Mouse (Mus musculus) layer of hippocampus, postnatal 14 days (tissue): Measurements from ENCODE around the gene Eid2. TPM values are rescaled to one million over a fixed set of nuclear protein-coding genes. Genes with fewer than 3 reads are reported as not detected.
A peak's percentile ranks its signal among the peaks of the same experiment; 100 is the strongest.
"Not testable (repeated sequence)": the region's sequence is repeated elsewhere in the genome, so short reads cannot be mapped to it uniquely, and the experiment has no call there.

Experiments used
- DNase-seq, 2 experiments: peaks; one replicate each; pipeline ENCODE4 v3.0.0; 2021 to 2022; ENCODE audit warnings: low spot score in 2 of 2, mixed read lengths in 1 of 2
- long read RNA-seq, 2 experiments: library from polyadenylated mRNA; stranded (forward); transcript quantifications; one replicate each; pipeline ENCODE4 v2.0.0; 2021
- total RNA-seq, 2 experiments: library from RNA; stranded (reverse); gene quantifications; 2 replicates each; pipeline ENCODE4 v1.2.3; 2021

The Eid2 gene
- 10 to 100 TPM; 65.7 to 66.1 TPM for total RNA-seq
- long read RNA-seq, experiment 1, transcript Eid2-201 (1 exons, 1,392 nt): major isoform, 82 of 82 reads
- long read RNA-seq, experiment 1, partial matches to known transcripts: 0 of 82 reads
- long read RNA-seq, experiment 1, other reads (novel, unspliced or antisense): 0 of 82 reads
- long read RNA-seq, experiment 2, transcript Eid2-201 (1 exons, 1,392 nt): major isoform, 116 of 116 reads
- long read RNA-seq, experiment 2, partial matches to known transcripts: 0 of 116 reads
- long read RNA-seq, experiment 2, other reads (novel, unspliced or antisense): 0 of 116 reads

GRCm38 (mm10) chr7:28267129-28268041, at the start of gene Eid2:
Gene Eid2 (plus strand): TSS chr7:28267881.
- peak; percentile 89 to 93 for DNase-seq

DNA sequence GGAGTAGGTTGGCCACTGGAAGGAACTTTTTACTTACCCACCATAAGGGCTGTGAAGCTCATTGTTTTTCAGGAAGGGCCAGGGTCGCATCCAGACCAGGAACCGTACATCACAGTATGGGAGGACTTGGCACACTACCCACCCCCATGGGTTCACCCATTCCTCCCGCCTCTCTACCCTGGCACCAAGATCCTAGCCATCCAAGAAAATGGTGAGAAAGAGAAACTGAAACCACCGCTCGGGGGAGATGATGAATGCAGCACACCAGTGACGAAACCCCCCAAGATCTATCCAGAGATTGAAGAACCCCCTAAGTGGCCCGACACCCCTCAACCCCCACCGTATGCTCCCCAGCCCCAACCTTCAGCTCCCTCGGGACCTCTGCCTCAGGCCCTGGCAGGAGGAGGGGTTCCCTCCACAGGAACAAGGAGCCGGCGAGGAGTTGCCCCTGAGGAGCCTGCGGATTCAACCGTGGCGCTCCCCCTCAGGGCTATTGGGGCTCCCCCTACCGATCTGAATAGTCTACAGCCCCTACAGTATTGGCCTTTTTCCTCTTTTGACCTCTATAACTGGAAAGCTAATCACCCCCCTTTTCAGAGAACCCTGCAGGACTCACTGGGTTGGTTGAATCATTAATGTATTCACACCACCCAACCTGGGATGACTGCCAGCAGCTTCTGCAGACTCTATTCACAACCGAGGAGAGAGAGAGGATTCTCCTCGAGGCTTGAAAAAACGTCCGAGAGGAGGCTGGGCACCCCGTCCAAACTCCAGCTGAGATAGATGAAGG, 48.5 kb upstream of the Eid2 start:
- peak; percentile 41 to 71 for DNase-seq

DNA sequence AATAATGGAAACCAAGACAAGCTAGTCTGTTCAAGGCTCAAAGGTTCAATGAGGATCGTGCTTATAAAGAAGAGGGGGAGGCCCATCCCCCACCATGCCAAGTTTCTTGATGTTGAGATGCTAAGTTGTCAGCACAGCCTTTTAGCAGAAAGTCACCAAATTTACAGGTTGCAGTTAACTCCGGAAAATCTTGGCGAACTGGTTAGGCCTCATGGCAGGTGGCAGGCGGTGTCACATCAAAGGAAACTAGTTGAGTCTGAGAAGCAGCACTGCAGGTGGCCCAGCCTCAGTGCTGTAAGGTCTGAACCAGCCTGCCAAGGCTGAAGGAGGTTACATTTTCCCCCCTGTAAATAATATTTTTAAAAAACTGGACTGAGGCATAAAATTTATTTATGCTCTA, 40.8 kb upstream of the Eid2 start:
- DNase-seq: not testable (repeated sequence)

DNA sequence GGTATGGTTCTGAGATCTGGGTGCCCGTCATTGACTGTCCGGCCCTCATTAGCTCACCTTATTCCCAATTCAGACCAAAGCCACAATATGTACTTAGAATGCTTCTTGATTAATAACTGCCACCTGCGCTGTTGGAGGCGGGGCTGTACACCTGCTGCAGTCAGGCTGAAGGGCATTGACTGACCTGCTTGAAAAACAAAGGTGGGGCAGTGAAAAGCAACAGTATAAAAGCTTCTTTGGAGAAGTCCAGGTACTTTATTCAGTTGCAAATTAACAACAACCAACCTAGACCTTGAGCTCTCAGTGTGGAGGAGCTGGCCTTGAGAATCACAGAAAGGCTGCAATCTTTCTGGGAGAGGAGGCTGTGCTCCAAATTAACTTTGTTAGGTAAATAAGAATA, 40.3 kb upstream of the Eid2 start:
- DNase-seq: not testable (repeated sequence)

GRCm38 (mm10) chr7:28243943-28244342, 23.7 kb upstream of the Eid2 start:
- not testable (repeated sequence) for DNase-seq

DNA sequence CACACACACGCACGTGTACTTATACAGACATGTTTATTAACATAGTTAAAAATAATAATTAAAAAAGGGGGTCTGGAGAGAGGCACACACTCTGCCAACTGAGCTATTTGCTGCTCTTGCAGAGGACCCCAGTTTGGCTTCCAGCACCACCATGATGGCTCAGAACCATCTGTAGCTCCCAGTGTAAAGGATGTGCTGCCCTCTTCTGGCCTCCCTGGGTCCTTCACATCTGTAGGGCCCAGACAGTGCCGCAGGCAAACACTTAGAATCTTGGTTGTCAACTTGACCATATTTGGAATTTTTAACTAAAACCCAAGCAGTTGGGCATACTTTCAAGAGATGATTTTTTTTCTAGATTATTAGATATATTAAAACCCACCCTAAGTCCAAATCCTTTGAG, 18.7 kb upstream of the Eid2 start:
- DNase-seq: no peak

GRCm38 (mm10) chr7:28251976-28252375, 15.7 kb upstream of the Eid2 start:
- no peak for DNase-seq

DNA sequence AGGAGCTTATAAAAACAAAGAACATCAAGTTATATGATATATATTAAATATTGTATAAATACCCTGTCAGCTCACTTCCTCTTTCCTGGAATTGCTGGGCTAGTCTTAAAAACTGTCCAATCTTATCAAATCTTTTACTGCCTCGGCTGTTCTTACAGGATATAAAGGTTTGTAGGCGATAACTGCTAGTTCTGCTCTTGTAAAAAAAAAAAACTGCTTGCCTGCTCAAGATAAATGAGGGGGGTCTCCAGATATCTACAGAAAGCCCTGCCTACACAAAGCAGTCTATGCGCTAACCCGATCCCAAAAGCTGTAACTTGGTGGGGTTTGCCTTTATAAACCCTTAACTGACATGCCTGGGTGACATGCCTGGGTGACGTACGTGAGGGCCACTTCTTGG, 13.1 kb upstream of the Eid2 start:
- DNase-seq: no peak

DNA sequence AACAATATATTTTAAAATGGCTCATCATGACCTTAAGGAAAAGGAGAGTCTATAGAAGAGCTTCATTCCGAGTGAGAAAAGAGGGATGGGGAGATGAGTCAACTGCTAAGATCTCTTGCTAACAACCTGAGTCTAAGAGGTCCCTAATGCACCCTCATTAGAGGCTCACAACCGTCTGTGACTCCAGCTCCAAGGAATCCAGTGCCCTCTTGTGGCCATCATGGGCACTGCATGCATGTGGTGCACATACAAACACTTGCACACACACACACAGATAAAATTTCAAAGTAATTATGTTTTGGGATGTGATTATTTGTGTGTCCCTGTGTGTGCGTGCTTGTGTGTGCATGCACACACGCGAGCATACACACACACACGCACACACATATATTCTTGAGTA, 12.2 kb upstream of the Eid2 start:
- DNase-seq: no peak

- DNase-seq: no peak
These were observed 4.8 kb upstream of the Eid2 start for GRCm38 (mm10) chr7:28262861-28263260.

GRCm38 (mm10) chr7:28263786-28264185, 3.9 kb upstream of the Eid2 start:
- no peak for DNase-seq

DNA sequence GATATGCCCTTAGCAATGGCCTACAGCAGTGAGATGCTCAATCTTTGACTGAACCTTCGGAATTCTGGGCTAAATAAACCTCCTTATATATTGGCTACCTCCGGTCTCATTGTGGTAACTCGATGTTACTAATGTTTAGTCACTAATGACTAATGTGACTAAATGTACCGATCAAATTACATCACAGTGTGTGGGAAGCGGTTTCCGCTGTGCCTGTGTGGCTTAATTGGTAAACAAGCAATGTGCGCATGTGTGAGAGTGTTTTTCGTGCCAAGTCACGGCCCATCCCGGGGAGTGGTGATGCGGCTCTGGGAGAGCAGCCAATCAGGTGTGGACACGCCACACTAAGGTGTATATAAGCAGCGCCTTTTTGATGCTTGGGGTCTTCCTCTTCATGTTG, 2.3 kb upstream of the Eid2 start:
- DNase-seq: no peak

GRCm38 (mm10) chr7:28268042-28268531, 406 bp downstream of the Eid2 start:
- DNase-seq: peak; percentile 44 to 52

GRCm38 (mm10) chr7:28268576-28268975, 895 bp downstream of the Eid2 start:
- no peak for DNase-seq

- no peak for DNase-seq
These were observed 1.7 kb downstream of the Eid2 start for GRCm38 (mm10) chr7:28269355-28269754.

DNA sequence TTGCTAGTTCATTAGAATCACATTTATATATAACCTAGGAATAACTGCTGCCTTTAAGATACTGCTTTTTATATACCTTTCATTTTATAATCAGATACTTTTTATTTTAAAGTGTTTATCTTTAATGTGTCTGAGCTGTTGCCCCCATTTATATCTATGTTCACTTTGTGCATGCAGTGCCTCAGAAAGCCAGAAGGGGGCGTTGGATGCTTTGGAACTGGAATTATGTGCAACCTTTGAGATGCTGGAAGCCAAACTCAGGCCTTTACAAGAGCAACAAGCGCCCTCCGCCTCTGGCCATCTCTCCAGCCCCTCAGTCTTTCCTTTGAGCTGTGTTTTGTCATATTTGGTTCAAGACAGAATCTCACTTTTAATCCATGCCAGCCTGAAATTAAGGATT, 4.1 kb downstream of the Eid2 start:
- DNase-seq: no peak

DNA sequence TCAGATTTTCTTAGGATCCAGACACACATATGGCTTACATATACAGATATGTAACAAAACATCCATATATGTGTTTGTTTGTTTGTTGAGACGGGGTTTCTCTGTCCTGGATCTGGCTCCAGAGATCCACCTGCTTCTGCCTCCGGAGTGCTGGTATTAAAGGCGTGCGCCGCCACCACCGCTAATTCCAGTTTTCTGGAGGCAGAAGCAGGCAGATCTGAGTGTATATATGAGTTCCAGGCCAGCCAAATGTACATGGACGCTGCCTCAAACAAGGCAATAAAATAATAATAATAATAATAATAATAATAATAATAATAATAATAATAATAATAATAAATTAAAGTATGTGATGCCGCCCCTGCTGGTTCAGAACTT, 9.5 kb downstream of the Eid2 start:
- DNase-seq: no peak

DNA sequence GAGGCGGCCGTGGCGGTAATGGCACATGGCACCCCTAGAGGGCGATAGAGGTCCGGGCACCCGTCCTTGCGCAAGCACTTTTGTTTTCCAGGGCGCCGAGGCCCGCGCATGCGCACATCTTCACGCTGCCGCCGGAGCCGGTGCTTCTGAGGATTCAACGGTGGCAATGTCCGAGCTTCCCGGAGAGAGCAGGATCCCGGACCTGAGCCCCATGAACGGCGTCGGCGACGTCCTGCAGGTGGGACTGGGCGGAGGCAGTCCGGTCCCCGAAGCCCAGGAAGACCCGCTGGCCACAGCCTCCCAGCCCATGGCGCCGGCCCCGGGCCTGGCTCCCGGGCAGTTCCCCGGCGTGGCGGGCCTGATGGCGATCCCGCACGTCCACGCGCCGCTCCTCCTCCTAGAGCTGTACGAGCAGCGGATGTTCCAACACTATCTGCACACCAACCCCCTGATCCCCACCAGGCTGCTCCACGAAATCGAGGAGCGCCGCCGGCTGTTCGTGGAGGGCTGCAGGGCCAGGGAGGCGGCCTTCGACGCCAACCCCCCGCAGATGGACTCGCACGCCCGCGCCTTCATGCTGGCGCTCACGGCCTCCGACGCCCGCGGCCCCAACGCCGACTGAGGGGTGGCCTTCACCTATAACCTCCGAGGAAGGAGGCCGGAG, 10.1 kb downstream of the Eid2 start, which contains the start of gene Eid2b:
Gene Eid2b, plus strand, starts transcription at position 125 of the 664 bp plus-strand sequence.
- peak; percentile 97 for DNase-seq

DNA sequence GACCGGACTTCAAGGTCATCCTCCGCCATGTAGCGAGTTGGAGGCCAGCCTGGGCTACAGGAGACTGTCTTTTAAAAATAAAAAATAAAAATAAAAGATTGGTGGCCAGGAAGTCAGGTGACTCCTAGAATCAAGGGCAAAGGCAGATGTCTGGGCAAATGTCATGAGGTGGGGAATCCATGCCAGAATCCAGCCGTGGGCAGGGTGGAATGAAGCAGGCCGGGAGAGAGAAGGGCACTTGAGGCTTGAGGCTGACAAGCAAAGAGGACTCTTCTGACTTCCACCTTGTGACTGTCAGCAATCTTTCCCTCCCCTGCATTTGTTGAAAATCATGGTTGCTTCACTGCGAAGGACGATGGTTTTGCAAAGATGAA, 10.6 kb downstream of the Eid2 start:
- DNase-seq: no peak

DNA sequence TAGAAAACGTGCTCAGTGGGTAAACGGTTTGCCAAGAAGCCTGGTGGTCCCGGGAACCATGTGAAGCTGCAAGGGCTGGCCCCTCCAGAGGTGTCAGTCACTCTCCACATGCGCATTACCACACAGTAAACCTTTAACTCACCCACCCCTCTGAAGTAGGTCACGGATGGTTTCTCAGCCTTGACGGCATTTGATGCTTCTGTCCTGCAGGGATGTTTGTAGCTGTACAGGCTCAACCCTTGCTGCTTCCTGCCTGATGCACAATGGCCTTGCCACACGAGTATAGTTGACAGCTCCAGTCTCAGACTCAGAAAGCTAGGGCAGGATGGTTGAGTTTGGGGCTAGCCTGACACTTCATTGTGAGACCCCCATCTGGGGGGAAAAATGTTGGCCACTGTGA, 12.9 kb downstream of the Eid2 start:
- DNase-seq: no peak

DNA sequence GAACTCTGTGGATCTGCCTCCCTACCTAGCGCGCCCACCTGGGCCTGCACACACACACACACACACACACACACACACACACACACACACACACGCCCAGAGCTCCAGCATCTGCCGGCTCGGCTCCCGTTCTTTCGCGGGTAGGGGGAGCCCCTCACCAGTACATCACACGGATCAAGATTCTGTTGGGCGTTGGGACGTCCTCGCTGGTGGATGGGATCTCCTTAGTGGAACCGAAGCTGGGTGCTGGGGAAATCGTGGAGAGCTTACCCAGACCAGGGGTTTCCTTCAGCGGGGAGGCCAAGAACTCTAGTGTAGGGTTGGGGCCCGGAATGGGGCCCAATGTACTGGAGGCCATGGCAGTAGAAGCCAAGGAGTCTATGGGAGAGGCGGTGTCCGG, 22.5 kb downstream of the Eid2 start:
- DNase-seq: no peak
